Mouse (Mus musculus): ENCODE results near the gene Ppp1r32. TPM values are rescaled to one million over a fixed set of nuclear protein-coding genes. Genes with fewer than 3 reads are reported as not detected.

The Ppp1r32 gene
- polyA plus RNA-seq (2014; fragmentation: Illumina TruSeq; extraction: RNeasy Lipid Tissue Mini Kit (QIAGEN cat#74804)): 0.46 TPM

GRCm38 (mm10) chr19:10482703-10483102 lies at the start of gene Ppp1r32:
Ppp1r32 (minus strand) TSS chr19:10482928.

GRCm38 (mm10) chr19:10525910-10526309 lies 43.2 kb upstream of the Ppp1r32 start, which contains the start of gene Sdhaf2:
Sdhaf2 (minus strand) TSS chr19:10526142.

GRCm38 (mm10) chr19:10525106-10525901 lies 42.6 kb upstream of the Ppp1r32 start, which contains the start of gene Cpsf7:
Cpsf7 (plus strand) TSS chr19:10525266.

GRCm38 (mm10) chr19:10456752-10457483 lies 25.8 kb downstream of the Ppp1r32 start, which contains the start of gene Lrrc10b:
Lrrc10b (minus strand) TSS chr19:10457473.

Other genes with a start within 250 kb of the Ppp1r32 start
- 2.4 TPM for gene Myrf, start 242.2 kb downstream of the Ppp1r32 start, polyA plus RNA-seq (2014; fragmentation: Illumina TruSeq; extraction: RNeasy Lipid Tissue Mini Kit (QIAGEN cat#74804))
- gene Dagla, start 178.1 kb downstream of the Ppp1r32 start, polyA plus RNA-seq (2014; fragmentation: Illumina TruSeq; extraction: RNeasy Lipid Tissue Mini Kit (QIAGEN cat#74804)): not detected
- 12.6 TPM for gene Syt7, start 93.8 kb downstream of the Ppp1r32 start, polyA plus RNA-seq (2014; fragmentation: Illumina TruSeq; extraction: RNeasy Lipid Tissue Mini Kit (QIAGEN cat#74804))
- 1.5 TPM for gene Lrrc10b, start 25.5 kb downstream of the Ppp1r32 start, polyA plus RNA-seq (2014; fragmentation: Illumina TruSeq; extraction: RNeasy Lipid Tissue Mini Kit (QIAGEN cat#74804))
- 60.6 TPM for gene Cpsf7, start 42.3 kb upstream of the Ppp1r32 start, polyA plus RNA-seq (2014; fragmentation: Illumina TruSeq; extraction: RNeasy Lipid Tissue Mini Kit (QIAGEN cat#74804))
- 64.2 TPM for gene Sdhaf2, start 43.2 kb upstream of the Ppp1r32 start, polyA plus RNA-seq (2014; fragmentation: Illumina TruSeq; extraction: RNeasy Lipid Tissue Mini Kit (QIAGEN cat#74804))
- 3.9 TPM for gene Tmem216, start 73.3 kb upstream of the Ppp1r32 start, polyA plus RNA-seq (2014; fragmentation: Illumina TruSeq; extraction: RNeasy Lipid Tissue Mini Kit (QIAGEN cat#74804))
- 2.4 TPM for gene Cyb561a3, start 94.2 kb upstream of the Ppp1r32 start, polyA plus RNA-seq (2014; fragmentation: Illumina TruSeq; extraction: RNeasy Lipid Tissue Mini Kit (QIAGEN cat#74804))
- 11.9 TPM for gene Tmem138, start 94.4 kb upstream of the Ppp1r32 start, polyA plus RNA-seq (2014; fragmentation: Illumina TruSeq; extraction: RNeasy Lipid Tissue Mini Kit (QIAGEN cat#74804))
- 102 TPM for gene Ddb1, start 122.4 kb upstream of the Ppp1r32 start, polyA plus RNA-seq (2014; fragmentation: Illumina TruSeq; extraction: RNeasy Lipid Tissue Mini Kit (QIAGEN cat#74804))
- 2.5 TPM for gene Tkfc, start 122.7 kb upstream of the Ppp1r32 start, polyA plus RNA-seq (2014; fragmentation: Illumina TruSeq; extraction: RNeasy Lipid Tissue Mini Kit (QIAGEN cat#74804))
- gene Vwce, start 151.3 kb upstream of the Ppp1r32 start, polyA plus RNA-seq (2014; fragmentation: Illumina TruSeq; extraction: RNeasy Lipid Tissue Mini Kit (QIAGEN cat#74804)): not detected
- gene Pga5, start 195.1 kb upstream of the Ppp1r32 start, polyA plus RNA-seq (2014; fragmentation: Illumina TruSeq; extraction: RNeasy Lipid Tissue Mini Kit (QIAGEN cat#74804)): not detected
- 1.8 TPM for gene Vps37c, start 205.8 kb upstream of the Ppp1r32 start, polyA plus RNA-seq (2014; fragmentation: Illumina TruSeq; extraction: RNeasy Lipid Tissue Mini Kit (QIAGEN cat#74804))

All from ovary, adult 10 weeks (tissue).